Mouse (Mus musculus) bone marrow, adult 2 months (tissue): Measurements from ENCODE around the gene Hoxc4. TPM values are rescaled to one million over a fixed set of nuclear protein-coding genes. Genes with fewer than 3 reads are reported as not detected.

Source experiments
- H3K27ac ChIP-seq: fragments of 200-500 bp; 2 replicates; pipeline ENCODE4 v1.5.1; 2012; ENCODE audit warnings: low read depth, mild to moderate bottlenecking, control low read depth, inconsistent platforms, low read length; ENCODE audit not compliant: control insufficient read depth, poor library complexity, insufficient read depth
- H3K4me1 ChIP-seq: fragments of 200-500 bp; 2 replicates; pipeline ENCODE4 v1.6.1; 2011; ENCODE audit warnings: low read length; ENCODE audit not compliant: control insufficient read depth, insufficient read depth
- H3K4me3 ChIP-seq: fragments of 200-500 bp; replicated peaks from 2 replicates; pipeline ENCODE3; 2011; ENCODE audit warnings: mild to moderate bottlenecking, low read depth, low read length, control low read depth; ENCODE audit not compliant: control insufficient read depth
- CTCF ChIP-seq: fragments of 200-500 bp; IDR thresholded peaks from 2 replicates; pipeline ENCODE4 v1.5.1; 2011; ENCODE audit warnings: low read length, control low read depth; ENCODE audit not compliant: control insufficient read depth, insufficient read depth
- POLR2A ChIP-seq: fragments of 200-500 bp; IDR thresholded peaks from 2 replicates; pipeline ENCODE4 v1.6.1; 2011; ENCODE audit warnings: low read depth, mild to moderate bottlenecking, control low read depth, low read length, borderline replicate concordance; ENCODE audit not compliant: control insufficient read depth
- WGBS: fragments of 180-500 bp; shearing (Covaris S2); methylation state at CpG from one replicate; pipeline ENCODE4 v1.1.7; 2018; 5-methylcytosine and 5-hydroxymethylcytosine counted together
- polyA plus RNA-seq: library from polyadenylated mRNA; stranded (reverse); fragments of >200 nt; gene quantifications from 2 replicates; pipeline ENCODE4 v1.2.4, GENCODE M21; 2011; ENCODE audit warnings: low replicate concordance; ENCODE audit not compliant: missing spikeins, insufficient read depth, insufficient read length

The Hoxc4 gene
- polyA plus RNA-seq, 1 experiment, result 1.5 TPM

DNA sequence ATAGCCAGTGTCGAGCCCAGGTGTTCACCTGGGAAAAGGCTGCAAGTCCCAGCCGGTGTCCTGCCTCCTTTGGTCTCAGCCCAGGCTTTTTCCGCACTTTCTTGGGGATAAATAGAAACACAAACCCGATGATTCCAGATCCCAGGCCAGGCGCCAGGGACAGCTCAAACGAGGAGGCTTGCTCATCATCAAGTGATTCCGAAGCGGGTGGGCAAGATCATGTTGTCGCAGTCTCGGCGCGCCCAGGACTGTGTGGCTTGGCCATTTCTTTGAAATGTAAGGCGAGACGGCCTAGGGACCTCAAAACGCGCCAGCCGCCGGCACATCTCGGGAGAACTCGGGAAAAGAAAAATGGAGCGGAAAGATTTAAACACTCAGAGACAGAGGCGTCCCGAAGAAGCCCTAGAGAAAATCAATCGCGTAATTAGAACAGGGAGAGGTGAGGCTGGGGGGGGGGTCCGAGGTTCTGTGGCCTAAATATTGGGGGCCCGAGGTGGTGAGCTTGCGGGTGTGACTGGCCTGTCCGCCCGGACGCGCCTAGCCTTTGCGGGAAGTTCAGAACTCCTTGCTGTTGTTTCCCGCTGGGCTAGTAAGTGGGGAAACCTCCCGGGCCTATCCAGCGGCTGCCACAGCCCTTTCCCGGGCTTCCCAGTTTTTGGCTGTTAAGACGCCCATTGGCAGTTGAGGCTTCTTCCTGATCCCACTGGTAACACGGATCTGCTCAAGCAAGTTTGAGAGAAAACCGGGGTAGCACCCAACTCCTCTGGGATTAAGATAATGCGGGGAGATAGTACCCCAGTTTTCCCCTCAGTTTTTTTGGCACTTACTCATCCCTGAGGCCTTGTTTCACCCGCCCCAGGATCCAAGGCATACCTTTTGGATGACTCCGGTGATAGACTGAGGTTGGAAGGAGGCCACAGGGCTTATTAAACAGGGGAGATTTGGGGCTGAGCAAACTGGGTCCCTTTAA, 8.8 kb downstream of the Hoxc4 start:
- Histone ChIP-seq H3K4me1 (no peaks in the 10 kb centered on the region), H3K27ac (no peak overlapping the region), H3K4me3 (no peak overlapping the region)
- WGBS, result 10% methylated on average over 43 of the region's 43 CpGs
- TF ChIP-seq POLR2A, result no peak
- no peak for TF ChIP-seq CTCF

GRCm38 (mm10) chr15:103028916-103029512, 10.3 kb downstream of the Hoxc4 start:
- Histone ChIP-seq H3K4me1 (no peaks in the 10 kb centered on the region), H3K4me3 (no peak overlapping the region), H3K27ac (no peak overlapping the region)
- TF ChIP-seq CTCF (no peak), POLR2A (no peak)
- WGBS, result 50% methylated on average over 9 of the region's 9 CpGs

- Histone ChIP-seq H3K4me1 (no peaks in the 10 kb centered on the region), H3K4me3 (no peak overlapping the region), H3K27ac (no peak overlapping the region)
- 16% methylated on average over 8 of the region's 8 CpGs for WGBS
- TF ChIP-seq CTCF (no peak), POLR2A (no peak)
These were observed 11.4 kb downstream of the Hoxc4 start for GRCm38 (mm10) chr15:103030142-103030541.

GRCm38 (mm10) chr15:103032167-103032566, 13.4 kb downstream of the Hoxc4 start:
- H3K27ac ChIP-seq, result no peak overlapping the region
- no peaks in the 10 kb centered on the region for H3K4me1 ChIP-seq
- TF ChIP-seq POLR2A (no peak), CTCF (no peak)
- no peak overlapping the region for H3K4me3 ChIP-seq
- 16% methylated on average over 3 of the region's 3 CpGs for WGBS

DNA sequence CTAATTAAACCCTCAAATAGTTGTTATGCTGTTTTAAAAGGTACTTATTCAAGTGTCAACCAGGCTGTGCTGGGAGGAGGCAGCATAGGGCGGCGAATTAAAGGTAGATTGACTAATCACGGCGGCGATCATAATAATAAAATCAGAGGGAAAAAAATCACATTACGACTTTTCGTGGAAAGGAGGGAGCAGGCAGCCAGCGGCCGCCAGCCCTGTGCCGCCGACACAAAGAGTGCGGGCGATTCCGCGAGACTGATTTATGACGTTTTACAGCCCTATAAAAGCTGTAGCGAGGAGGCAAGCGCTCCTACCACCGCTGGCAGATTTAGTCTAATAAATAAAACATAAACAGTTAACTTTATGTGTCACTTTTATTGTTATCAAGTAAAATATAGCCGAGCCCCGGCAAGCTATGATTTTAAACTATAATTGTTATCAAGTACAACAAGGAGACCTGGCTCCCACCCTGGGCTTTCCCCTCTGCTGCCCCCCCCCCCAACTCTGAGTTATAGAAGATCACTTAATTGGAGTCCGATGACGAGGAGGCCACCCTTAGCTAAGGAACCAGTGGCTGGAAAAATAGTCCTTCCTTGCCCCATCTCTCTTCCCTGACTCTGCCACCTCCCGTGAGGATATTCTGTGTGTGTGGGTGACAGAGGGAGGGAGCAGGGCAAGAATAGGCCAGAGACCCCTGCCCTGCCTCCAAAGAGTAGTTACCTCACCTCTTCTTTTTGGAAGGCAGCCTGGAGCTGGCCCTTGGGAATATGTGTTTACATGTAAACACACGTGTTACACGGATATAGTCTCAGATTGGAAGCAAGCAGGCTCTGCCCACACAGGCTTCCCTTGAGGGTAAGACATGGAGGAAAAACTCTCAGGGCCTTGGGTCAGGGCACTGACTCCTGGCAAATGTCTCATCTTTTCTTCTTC, 14.2 kb downstream of the Hoxc4 start:
- Histone ChIP-seq H3K4me3 (no peak overlapping the region), H3K4me1 (no peaks in the 10 kb centered on the region), H3K27ac (no peak overlapping the region)
- WGBS, result 4% methylated on average over 26 of the region's 26 CpGs
- TF ChIP-seq CTCF (no peak), POLR2A (no peak)

- no peak overlapping the region for H3K4me3 ChIP-seq
- WGBS, result 2% methylated on average over 24 of the region's 24 CpGs
- no peak overlapping the region for H3K27ac ChIP-seq
- H3K4me1 ChIP-seq, result no peaks in the 10 kb centered on the region
- TF ChIP-seq CTCF (no peak), POLR2A (no peak)
These were observed 15.5 kb downstream of the Hoxc4 start for GRCm38 (mm10) chr15:103034043-103034806.

DNA sequence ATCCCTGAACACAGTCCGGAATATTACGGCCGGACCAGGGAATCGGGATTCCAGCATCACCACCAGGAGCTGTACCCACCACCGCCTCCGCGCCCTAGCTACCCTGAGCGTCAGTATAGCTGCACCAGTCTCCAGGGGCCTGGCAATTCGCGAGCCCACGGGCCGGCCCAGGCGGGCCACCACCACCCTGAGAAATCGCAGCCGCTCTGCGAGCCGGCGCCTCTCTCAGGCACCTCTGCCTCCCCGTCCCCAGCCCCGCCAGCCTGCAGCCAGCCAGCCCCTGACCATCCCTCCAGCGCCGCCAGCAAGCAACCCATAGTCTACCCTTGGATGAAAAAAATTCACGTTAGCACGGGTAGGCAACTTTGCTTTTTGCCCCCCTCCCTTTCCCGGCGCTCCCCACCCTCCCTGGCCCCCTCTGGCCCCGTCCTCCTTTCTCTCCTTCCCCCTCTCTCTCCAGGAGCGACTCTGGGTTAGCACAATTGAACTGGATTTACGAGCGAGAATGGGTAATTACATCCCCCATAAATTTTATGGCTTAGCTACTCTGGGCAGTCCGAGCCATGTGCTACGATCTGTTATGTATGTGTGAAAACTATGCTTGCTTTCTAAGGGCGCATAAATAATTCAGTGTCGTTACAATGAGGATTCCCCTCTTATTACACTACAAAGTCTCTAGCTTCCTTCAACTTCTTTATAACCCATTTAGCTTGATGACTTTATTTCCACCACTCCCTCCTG, 16.2 kb downstream of the Hoxc4 start:
- no peak for TF ChIP-seq POLR2A
- no peak for TF ChIP-seq CTCF
- WGBS, result 2% methylated on average over 34 of the region's 34 CpGs
- no peak overlapping the region for H3K4me3 ChIP-seq
- H3K4me1 ChIP-seq, result no peaks in the 10 kb centered on the region
- no peak overlapping the region for H3K27ac ChIP-seq
